Mouse (Mus musculus) forebrain, embryonic 14.5 days (tissue): ENCODE data around the gene Socs3. TPM values are rescaled to one million over a fixed set of nuclear protein-coding genes. Genes with fewer than 3 reads are reported as not detected.

Experiments used
- ATAC-seq: fragments of 200-750 bp; cut with Nextera tagmentation; 2 replicates; pipeline ENCODE4 v1.8.0; 2017; ENCODE audit warnings: mild to moderate bottlenecking, moderate library complexity
- DNase-seq: peaks from one replicate; pipeline ENCODE4 v3.0.0-alpha.2; 2015; ENCODE audit warnings: low spot score
- H3K27ac ChIP-seq: fragments of 300-500 bp; sonication (generic); 2 replicates; pipeline ENCODE4 v1.5.1; 2014; ENCODE audit warnings: low read depth, mild to moderate bottlenecking, control low read depth, low read length, moderate library complexity
- H3K27me3 ChIP-seq: fragments of 300-500 bp; sonication (generic); replicated peaks from 2 replicates; pipeline ENCODE4 v1.6.1; 2014; ENCODE audit warnings: low read length, control low read depth, mixed read lengths; ENCODE audit not compliant: control insufficient read depth, insufficient read depth
- H3K36me3 ChIP-seq: fragments of 300-500 bp; sonication (generic); 2 replicates; pipeline ENCODE4 v1.6.1; 2014; ENCODE audit warnings: low read length, control low read depth; ENCODE audit not compliant: control insufficient read depth, insufficient read depth
- H3K4me1 ChIP-seq: fragments of 300-500 bp; sonication (generic); 2 replicates; pipeline ENCODE4 v1.6.1; 2014; ENCODE audit warnings: antibody characterized with exemption, low read length, control low read depth; ENCODE audit not compliant: control insufficient read depth, insufficient read depth
- H3K4me2 ChIP-seq: fragments of 300-500 bp; sonication (generic); 2 replicates; pipeline ENCODE4 v1.6.1; 2014; ENCODE audit warnings: mild to moderate bottlenecking, control low read depth, low read length
- H3K4me3 ChIP-seq: fragments of 300-500 bp; sonication (generic); 2 replicates; pipeline ENCODE4 v1.5.1; 2014; ENCODE audit warnings: low read depth, low read length, control low read depth
- H3K9ac ChIP-seq: fragments of 300-500 bp; sonication (generic); 2 replicates; pipeline ENCODE4 v1.6.1; 2014; ENCODE audit warnings: mild to moderate bottlenecking, low read length, control low read depth, moderate library complexity
- H3K9me3 ChIP-seq: fragments of 300-500 bp; sonication (generic); replicated peaks from 2 replicates; pipeline ENCODE4 v1.6.1; 2016; ENCODE audit warnings: low read length, control low read depth, mixed read lengths; ENCODE audit not compliant: control insufficient read depth
- WGBS: fragments of 180-500 bp; shearing (Covaris S2); extraction: QIAGEN DNeasy Blood & Tissue Kit; methylation state at CpG from one replicate; pipeline ENCODE4 v1.1.7; 2014; 5-methylcytosine and 5-hydroxymethylcytosine counted together
- polyA plus RNA-seq: library from polyadenylated mRNA; unstranded; fragments of >200 nt; fragmentation: Nextera tagmentation; extraction: Ambion mirVana; gene quantifications from 2 replicates; pipeline ENCODE4 v1.2.1, GENCODE M21; 2014

Gene Socs3
- polyA plus RNA-seq, 1 experiment from 2014 or later, result 8.1 TPM

- no peaks in the 10 kb centered on the region for H3K27me3 ChIP-seq
- no peaks in the 10 kb centered on the region for H3K4me1 ChIP-seq
- H3K36me3 ChIP-seq, result peaks cover 40% of the 10 kb centered on the region
- H3K27ac ChIP-seq, result no peak overlapping the region
- no peak overlapping the region for H3K4me2 ChIP-seq
- H3K9me3 ChIP-seq, result no peaks in the 10 kb centered on the region
- DNase-seq (no peak), ATAC-seq (no peak)
- WGBS, result 98% methylated on average over 4 of the region's 4 CpGs
- no peak overlapping the region for H3K4me3 ChIP-seq
- no peak overlapping the region for H3K9ac ChIP-seq
Measured at GRCm38 (mm10) chr11:117998356-117998755, 28.5 kb upstream of the Socs3 start.

GRCm38 (mm10) chr11:117997085-117997484, 27.2 kb upstream of the Socs3 start:
- Histone ChIP-seq H3K27ac (no peak overlapping the region), H3K27me3 (no peaks in the 10 kb centered on the region), H3K4me2 (no peak overlapping the region), H3K4me3 (no peak overlapping the region), H3K9me3 (no peaks in the 10 kb centered on the region), H3K36me3 (peaks cover 28% of the 10 kb centered on the region), H3K9ac (no peak overlapping the region), H3K4me1 (no peaks in the 10 kb centered on the region)
- ATAC-seq (no peak), DNase-seq (no peak)
- 98% methylated on average over 2 of the region's 2 CpGs for WGBS

- DNase-seq, result no peak
- Histone ChIP-seq H3K27me3 (no peaks in the 10 kb centered on the region), H3K9me3 (no peaks in the 10 kb centered on the region), H3K27ac (no peak overlapping the region), H3K4me3 (no peak overlapping the region), H3K9ac (no peak overlapping the region), H3K4me2 (no peak overlapping the region), H3K36me3 (peaks cover 18% of the 10 kb centered on the region), H3K4me1 (no peaks in the 10 kb centered on the region)
- WGBS, result 39% methylated on average over 3 of the region's 3 CpGs
- ATAC-seq, result no peak
Measured at GRCm38 (mm10) chr11:117996066-117996465, 26.2 kb upstream of the Socs3 start.

- ATAC-seq (no peak), DNase-seq (no peak)
- Histone ChIP-seq H3K4me2 (no peak overlapping the region), H3K9ac (no peak overlapping the region), H3K4me1 (no peaks in the 10 kb centered on the region), H3K27me3 (no peaks in the 10 kb centered on the region), H3K36me3 (peaks cover 14% of the 10 kb centered on the region), H3K27ac (no peak overlapping the region), H3K9me3 (no peaks in the 10 kb centered on the region), H3K4me3 (no peak overlapping the region)
- WGBS, result 64% methylated on average over 3 of the region's 3 CpGs
Measured at GRCm38 (mm10) chr11:117995661-117996060, 25.8 kb upstream of the Socs3 start.

- ATAC-seq, result no peak
- H3K4me1 ChIP-seq, result no peaks in the 10 kb centered on the region
- WGBS, result 70% methylated on average over 2 of the region's 2 CpGs
Measured at GRCm38 (mm10) chr11:117995255-117995654, 25.4 kb upstream of the Socs3 start.

GRCm38 (mm10) chr11:117994250-117995057, 24.6 kb upstream of the Socs3 start:
- peaks cover 8% of the 10 kb centered on the region; the same call in 1 of the 2 replicates for H3K36me3 ChIP-seq
- ATAC-seq (no peak), DNase-seq (no peak)
- H3K27ac ChIP-seq, result 0 out of 2 replicates have a peak overlapping the region, but pooled peaks have one; percentile 27
- WGBS, result 81% methylated on average over 9 of the region's 9 CpGs
- H3K9ac ChIP-seq, result no peak overlapping the region
- H3K4me3 ChIP-seq, result no peak overlapping the region
- H3K27me3 ChIP-seq, result no peaks in the 10 kb centered on the region
- H3K9me3 ChIP-seq, result no peaks in the 10 kb centered on the region
- H3K4me1 ChIP-seq, result no peaks in the 10 kb centered on the region
- no peak overlapping the region for H3K4me2 ChIP-seq

More at GRCm38 (mm10) chr11:117995255-117995654, 25.4 kb upstream of the Socs3 start:
- no peaks in the 10 kb centered on the region for H3K9me3 ChIP-seq
- no peak for DNase-seq
- H3K4me3 ChIP-seq, result no peak overlapping the region
- H3K9ac ChIP-seq, result no peak overlapping the region
- no peak overlapping the region for H3K4me2 ChIP-seq
- H3K27me3 ChIP-seq, result no peaks in the 10 kb centered on the region
- H3K27ac ChIP-seq, result no peak overlapping the region
- H3K36me3 ChIP-seq, result peaks cover 10% of the 10 kb centered on the region; the same call in 1 of the 2 replicates

- DNase-seq, result no peak
- no peaks in the 10 kb centered on the region for H3K4me1 ChIP-seq
- 81% methylated on average over 14 of the region's 14 CpGs for WGBS
- no peak overlapping the region for H3K9ac ChIP-seq
- no peak for ATAC-seq
- H3K9me3 ChIP-seq, result no peaks in the 10 kb centered on the region
- H3K4me2 ChIP-seq, result no peak overlapping the region
- no peaks in the 10 kb centered on the region for H3K27me3 ChIP-seq
- no peak overlapping the region for H3K4me3 ChIP-seq
- 0 out of 2 replicates have a peak overlapping the region, but pooled peaks have one; percentile 27 for H3K27ac ChIP-seq
- no peaks in the 10 kb centered on the region for H3K36me3 ChIP-seq
Measured at GRCm38 (mm10) chr11:117993190-117994175, 23.6 kb upstream of the Socs3 start.

GRCm38 (mm10) chr11:117991502-117992470, 21.9 kb upstream of the Socs3 start:
- ATAC-seq (no peak), DNase-seq (no peak)
- peaks cover 7% of the 10 kb centered on the region; the same call in 1 of the 2 replicates for H3K4me1 ChIP-seq

More at GRCm38 (mm10) chr11:117991502-117992470, 21.9 kb upstream of the Socs3 start:
- Histone ChIP-seq H3K27ac (no peak overlapping the region), H3K9me3 (no peaks in the 10 kb centered on the region), H3K27me3 (no peaks in the 10 kb centered on the region), H3K4me3 (no peak overlapping the region), H3K9ac (no peak overlapping the region), H3K4me2 (no peak overlapping the region), H3K36me3 (no peaks in the 10 kb centered on the region)
- 73% methylated on average over 9 of the region's 9 CpGs for WGBS
